Mouse (Mus musculus) small intestine, adult 2 months (tissue): ENCODE measurements at regions not wholly inside any gene's neighbourhood (a gene's known extent, or its start where the extent isn't known, plus 50 kb on each side); places are given as distances from the start of the nearest gene placed in this dataset.

Source experiments
- CTCF ChIP-seq: fragments of 200-500 bp; IDR thresholded peaks from 2 replicates; pipeline ENCODE4 v1.5.1; 2012; ENCODE audit warnings: low read depth, mild to moderate bottlenecking, control low read depth, inconsistent platforms, low read length, moderate library complexity, mixed read lengths; ENCODE audit not compliant: insufficient replicate concordance, insufficient read length; ENCODE audit errors: extremely low read depth
- POLR2A ChIP-seq: fragments of 200-500 bp; IDR thresholded peaks from 2 replicates; pipeline ENCODE4 v1.6.1; 2012; ENCODE audit warnings: low read depth, mild to moderate bottlenecking, control low read depth, inconsistent platforms, low read length, moderate library complexity

DNA sequence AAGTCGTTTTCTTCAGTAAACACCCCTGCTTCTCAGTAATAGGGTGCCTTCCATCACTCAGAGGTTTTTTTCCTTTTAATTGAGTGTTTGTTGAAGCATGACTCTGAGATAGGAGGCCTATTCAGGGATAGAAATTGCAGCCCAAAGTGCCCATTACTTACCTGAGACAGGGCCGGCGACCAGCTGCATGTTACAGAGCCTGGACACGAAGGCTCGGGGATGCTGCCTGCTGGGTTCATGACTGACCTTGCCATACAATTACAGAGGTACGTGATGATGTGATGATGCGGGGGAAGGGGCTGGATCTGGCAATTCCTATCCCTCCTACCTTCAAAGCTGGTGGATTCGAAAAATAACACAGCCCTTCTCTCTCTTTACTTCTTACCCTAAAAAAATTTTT, 146.7 kb downstream of the Rwdd3 start:
- TF ChIP-seq POLR2A (no peak), CTCF (no peak)
